Mouse (Mus musculus): ENCODE measurements around the gene Krtap9-1. TPM values are rescaled to one million over a fixed set of nuclear protein-coding genes. Genes with fewer than 3 reads are reported as not detected.

The Krtap9-1 gene
- polyA plus RNA-seq (2014; fragmentation: Illumina TruSeq; extraction: RNeasy Lipid Tissue Mini Kit (QIAGEN cat#74804); ENCODE audit: low read depth, low replicate concordance), result not detected

DNA sequence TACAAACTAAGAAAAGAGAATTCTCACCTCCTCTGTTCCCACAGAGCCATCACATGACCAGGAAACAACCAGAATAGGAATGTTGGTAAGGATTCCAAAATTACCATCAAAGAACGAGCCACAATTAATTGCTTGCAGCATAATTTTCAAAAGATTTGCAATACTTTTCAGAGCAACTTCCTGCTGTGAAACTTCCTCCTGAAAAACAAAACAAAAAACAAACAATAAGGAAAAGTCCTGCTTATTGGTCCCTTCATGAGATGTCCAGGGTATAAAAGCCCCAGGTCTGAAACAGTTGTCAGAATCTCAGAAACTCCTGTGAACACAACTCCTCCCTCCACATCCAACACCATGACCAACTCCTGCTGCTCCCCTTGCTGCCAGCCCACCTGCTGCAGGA is at the start of gene Krtap9-1:
Gene Krtap9-1, plus strand, starts transcription at position 301 of the 400 bp plus-strand sequence.

DNA sequence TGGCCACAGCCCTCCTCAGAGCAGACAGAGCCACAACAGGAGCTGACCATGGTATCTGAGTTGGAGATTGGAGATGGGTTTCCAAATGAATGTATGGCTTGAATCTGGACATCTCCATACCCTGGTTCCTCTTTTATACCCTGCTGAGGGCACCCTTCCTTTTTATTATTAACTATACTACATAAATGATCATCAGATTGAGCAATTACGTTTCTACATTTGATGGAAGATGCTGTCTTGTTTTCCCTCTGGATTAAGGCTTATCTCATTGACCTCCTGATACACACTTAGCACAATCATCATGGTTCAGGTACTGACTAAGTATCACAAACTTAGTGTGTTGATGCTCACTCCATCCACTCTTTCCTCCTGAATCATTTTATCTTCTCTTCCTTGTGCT is 35.2 kb upstream of the Krtap9-1 start, which contains the start of gene 2300003K06Rik:
Gene 2300003K06Rik, minus strand, starts transcription at position 101 of the 400 bp plus-strand sequence.

DNA sequence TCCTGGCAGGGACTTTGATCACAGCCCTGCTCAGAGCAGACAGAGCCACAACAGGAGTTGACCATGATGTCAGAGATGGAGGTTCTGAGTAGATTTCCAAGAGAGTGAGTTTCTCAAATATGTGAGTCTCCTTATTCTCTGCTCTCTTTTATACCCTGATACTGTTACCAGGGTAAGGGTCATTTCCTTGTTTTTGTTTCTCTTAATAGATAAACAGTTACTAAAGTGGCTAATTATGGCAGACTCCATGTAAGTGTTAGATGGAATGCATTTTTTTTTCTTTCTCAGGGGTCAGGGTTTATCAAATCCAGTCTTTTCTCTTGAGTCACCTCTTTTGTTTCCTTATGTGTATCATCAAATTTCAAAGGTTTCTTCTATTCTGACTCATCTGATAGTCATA is 21.7 kb upstream of the Krtap9-1 start, which contains the start of gene Krtap4-16:
Gene Krtap4-16, minus strand, starts transcription at position 101 of the 400 bp plus-strand sequence.

DNA sequence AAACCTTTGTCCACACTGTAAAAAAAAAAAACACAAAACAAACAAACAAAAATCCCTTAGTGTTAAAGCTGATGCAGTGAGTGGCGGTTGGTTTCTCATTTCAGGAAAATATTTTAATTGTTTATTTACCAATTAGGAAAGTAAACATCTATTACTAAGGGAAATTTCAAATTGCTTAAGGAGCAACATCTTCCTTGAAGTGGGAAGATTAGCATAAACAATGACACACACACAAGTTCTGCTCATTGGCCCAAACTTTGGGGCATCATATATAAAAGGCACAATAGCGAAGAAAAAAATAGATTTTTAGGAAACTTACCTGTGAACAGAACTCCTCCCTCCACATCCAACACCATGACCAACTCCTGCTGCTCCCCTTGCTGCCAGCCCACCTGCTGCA is 15.6 kb upstream of the Krtap9-1 start, which contains the start of gene Gm11568:
Gene Gm11568, plus strand, starts transcription at position 301 of the 400 bp plus-strand sequence.

DNA sequence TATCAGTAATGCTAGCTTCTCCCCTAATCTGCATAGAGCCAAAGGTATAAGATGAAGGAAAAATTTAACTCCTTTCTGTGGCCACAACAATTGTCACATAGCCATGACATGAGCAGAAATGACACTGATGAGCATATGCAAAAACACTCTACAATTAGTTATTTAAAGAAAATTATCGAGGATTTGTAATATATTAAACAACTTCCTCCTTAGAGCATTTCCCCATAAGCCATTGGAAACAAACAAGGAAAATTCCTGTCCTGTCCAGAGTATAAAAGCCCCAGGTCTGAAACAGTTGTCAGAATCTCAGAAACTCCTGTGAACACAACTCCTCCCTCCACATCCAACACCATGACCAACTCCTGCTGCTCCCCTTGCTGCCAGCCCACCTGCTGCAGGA is 9.0 kb upstream of the Krtap9-1 start, which contains the start of gene Gm11559:
Gene Gm11559, plus strand, starts transcription at position 301 of the 400 bp plus-strand sequence.

GRCm38 (mm10) chr11:99878887-99879286 is 5.7 kb downstream of the Krtap9-1 start, which contains the start of gene Gm11567:
TSS of gene Gm11567 (plus strand) at chr11:99879187.

DNA sequence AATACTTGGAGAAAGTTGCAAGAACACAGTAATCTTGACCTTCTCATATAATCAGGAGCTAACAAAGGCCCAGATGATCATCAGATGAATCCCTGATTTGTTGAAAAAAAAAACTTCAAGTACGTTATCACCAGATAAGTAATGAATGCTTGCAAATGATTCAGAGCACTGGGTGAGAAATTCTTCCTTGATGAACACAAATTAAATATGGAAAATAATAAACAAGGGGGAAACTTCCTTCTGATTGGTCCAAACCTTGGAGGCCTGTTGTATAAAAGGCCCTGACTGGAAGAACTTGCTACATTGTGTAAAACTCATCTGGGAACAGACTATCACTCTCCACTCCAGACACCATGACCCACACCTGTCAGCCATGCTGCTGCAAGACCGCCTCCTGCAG is 34.4 kb downstream of the Krtap9-1 start, which contains the start of gene Krtap31-1:
Gene Krtap31-1, plus strand, starts transcription at position 301 of the 400 bp plus-strand sequence.

GRCm38 (mm10) chr11:99914451-99914850 is 41.3 kb downstream of the Krtap9-1 start, which contains the start of gene Gm11565:
TSS of gene Gm11565 (plus strand) at chr11:99914751.

Other genes starting within 250 kb of the Krtap9-1 start
- not detected for gene Krtap4-1, start 245.2 kb upstream of the Krtap9-1 start, polyA plus RNA-seq (2014; fragmentation: Illumina TruSeq; extraction: RNeasy Lipid Tissue Mini Kit (QIAGEN cat#74804); ENCODE audit: low read depth, low replicate concordance)
- gene Krtap4-2, start 238.3 kb upstream of the Krtap9-1 start, polyA plus RNA-seq (2014; fragmentation: Illumina TruSeq; extraction: RNeasy Lipid Tissue Mini Kit (QIAGEN cat#74804); ENCODE audit: low read depth, low replicate concordance), result not detected
- not detected for gene Krtap4-7, start 229.3 kb upstream of the Krtap9-1 start, polyA plus RNA-seq (2014; fragmentation: Illumina TruSeq; extraction: RNeasy Lipid Tissue Mini Kit (QIAGEN cat#74804); ENCODE audit: low read depth, low replicate concordance)
- gene Gm11555, start 223.2 kb upstream of the Krtap9-1 start, polyA plus RNA-seq (2014; fragmentation: Illumina TruSeq; extraction: RNeasy Lipid Tissue Mini Kit (QIAGEN cat#74804); ENCODE audit: low read depth, low replicate concordance), result not detected
- gene Gm11563, start 214.4 kb upstream of the Krtap9-1 start, polyA plus RNA-seq (2014; fragmentation: Illumina TruSeq; extraction: RNeasy Lipid Tissue Mini Kit (QIAGEN cat#74804); ENCODE audit: low read depth, low replicate concordance), result not detected
- gene Krtap4-6, start 207.4 kb upstream of the Krtap9-1 start, polyA plus RNA-seq (2014; fragmentation: Illumina TruSeq; extraction: RNeasy Lipid Tissue Mini Kit (QIAGEN cat#74804); ENCODE audit: low read depth, low replicate concordance), result not detected
- not detected for gene Gm14190, start 182.6 kb upstream of the Krtap9-1 start, polyA plus RNA-seq (2014; fragmentation: Illumina TruSeq; extraction: RNeasy Lipid Tissue Mini Kit (QIAGEN cat#74804); ENCODE audit: low read depth, low replicate concordance)
- gene Gm14180, start 139.1 kb upstream of the Krtap9-1 start, polyA plus RNA-seq (2014; fragmentation: Illumina TruSeq; extraction: RNeasy Lipid Tissue Mini Kit (QIAGEN cat#74804); ENCODE audit: low read depth, low replicate concordance), result not detected
- gene Gm11595, start 100.5 kb upstream of the Krtap9-1 start, polyA plus RNA-seq (2014; fragmentation: Illumina TruSeq; extraction: RNeasy Lipid Tissue Mini Kit (QIAGEN cat#74804); ENCODE audit: low read depth, low replicate concordance), result not detected
- gene Krtap4-8, start 92.7 kb upstream of the Krtap9-1 start, polyA plus RNA-seq (2014; fragmentation: Illumina TruSeq; extraction: RNeasy Lipid Tissue Mini Kit (QIAGEN cat#74804); ENCODE audit: low read depth, low replicate concordance), result not detected
- gene Krtap4-9, start 88.2 kb upstream of the Krtap9-1 start, polyA plus RNA-seq (2014; fragmentation: Illumina TruSeq; extraction: RNeasy Lipid Tissue Mini Kit (QIAGEN cat#74804); ENCODE audit: low read depth, low replicate concordance), result not detected
- not detected for gene Gm11596, start 79.9 kb upstream of the Krtap9-1 start, polyA plus RNA-seq (2014; fragmentation: Illumina TruSeq; extraction: RNeasy Lipid Tissue Mini Kit (QIAGEN cat#74804); ENCODE audit: low read depth, low replicate concordance)
- not detected for gene Gm11569, start 74.5 kb upstream of the Krtap9-1 start, polyA plus RNA-seq (2014; fragmentation: Illumina TruSeq; extraction: RNeasy Lipid Tissue Mini Kit (QIAGEN cat#74804); ENCODE audit: low read depth, low replicate concordance)
- not detected for gene Gm11554, start 68.9 kb upstream of the Krtap9-1 start, polyA plus RNA-seq (2014; fragmentation: Illumina TruSeq; extraction: RNeasy Lipid Tissue Mini Kit (QIAGEN cat#74804); ENCODE audit: low read depth, low replicate concordance)
- not detected for gene Krtap4-13, start 63.5 kb upstream of the Krtap9-1 start, polyA plus RNA-seq (2014; fragmentation: Illumina TruSeq; extraction: RNeasy Lipid Tissue Mini Kit (QIAGEN cat#74804); ENCODE audit: low read depth, low replicate concordance)
- gene Gm11564, start 57.7 kb upstream of the Krtap9-1 start, polyA plus RNA-seq (2014; fragmentation: Illumina TruSeq; extraction: RNeasy Lipid Tissue Mini Kit (QIAGEN cat#74804); ENCODE audit: low read depth, low replicate concordance), result not detected
- not detected for gene 2300003K06Rik, start 35.3 kb upstream of the Krtap9-1 start, polyA plus RNA-seq (2014; fragmentation: Illumina TruSeq; extraction: RNeasy Lipid Tissue Mini Kit (QIAGEN cat#74804); ENCODE audit: low read depth, low replicate concordance)
- not detected for gene Krtap4-16, start 21.8 kb upstream of the Krtap9-1 start, polyA plus RNA-seq (2014; fragmentation: Illumina TruSeq; extraction: RNeasy Lipid Tissue Mini Kit (QIAGEN cat#74804); ENCODE audit: low read depth, low replicate concordance)
- gene Gm11568, start 15.5 kb upstream of the Krtap9-1 start, polyA plus RNA-seq (2014; fragmentation: Illumina TruSeq; extraction: RNeasy Lipid Tissue Mini Kit (QIAGEN cat#74804); ENCODE audit: low read depth, low replicate concordance), result not detected
- gene Gm11559, start 8.9 kb upstream of the Krtap9-1 start, polyA plus RNA-seq (2014; fragmentation: Illumina TruSeq; extraction: RNeasy Lipid Tissue Mini Kit (QIAGEN cat#74804); ENCODE audit: low read depth, low replicate concordance), result not detected
- not detected for gene Gm11567, start 5.8 kb downstream of the Krtap9-1 start, polyA plus RNA-seq (2014; fragmentation: Illumina TruSeq; extraction: RNeasy Lipid Tissue Mini Kit (QIAGEN cat#74804); ENCODE audit: low read depth, low replicate concordance)
- not detected for gene Krtap31-1, start 34.5 kb downstream of the Krtap9-1 start, polyA plus RNA-seq (2014; fragmentation: Illumina TruSeq; extraction: RNeasy Lipid Tissue Mini Kit (QIAGEN cat#74804); ENCODE audit: low read depth, low replicate concordance)
- not detected for gene Gm11565, start 41.4 kb downstream of the Krtap9-1 start, polyA plus RNA-seq (2014; fragmentation: Illumina TruSeq; extraction: RNeasy Lipid Tissue Mini Kit (QIAGEN cat#74804); ENCODE audit: low read depth, low replicate concordance)
- not detected for gene Krtap31-2, start 62.9 kb downstream of the Krtap9-1 start, polyA plus RNA-seq (2014; fragmentation: Illumina TruSeq; extraction: RNeasy Lipid Tissue Mini Kit (QIAGEN cat#74804); ENCODE audit: low read depth, low replicate concordance)
- not detected for gene Krtap9-5, start 75.1 kb downstream of the Krtap9-1 start, polyA plus RNA-seq (2014; fragmentation: Illumina TruSeq; extraction: RNeasy Lipid Tissue Mini Kit (QIAGEN cat#74804); ENCODE audit: low read depth, low replicate concordance)
- not detected for gene Krtap29-1, start 105.7 kb downstream of the Krtap9-1 start, polyA plus RNA-seq (2014; fragmentation: Illumina TruSeq; extraction: RNeasy Lipid Tissue Mini Kit (QIAGEN cat#74804); ENCODE audit: low read depth, low replicate concordance)
- not detected for gene Krtap16-1, start 113.2 kb downstream of the Krtap9-1 start, polyA plus RNA-seq (2014; fragmentation: Illumina TruSeq; extraction: RNeasy Lipid Tissue Mini Kit (QIAGEN cat#74804); ENCODE audit: low read depth, low replicate concordance)
- gene Krtap17-1, start 120.6 kb downstream of the Krtap9-1 start, polyA plus RNA-seq (2014; fragmentation: Illumina TruSeq; extraction: RNeasy Lipid Tissue Mini Kit (QIAGEN cat#74804); ENCODE audit: low read depth, low replicate concordance), result not detected
- not detected for gene Krt33a, start 142.8 kb downstream of the Krtap9-1 start, polyA plus RNA-seq (2014; fragmentation: Illumina TruSeq; extraction: RNeasy Lipid Tissue Mini Kit (QIAGEN cat#74804); ENCODE audit: low read depth, low replicate concordance)
- not detected for gene Krt33b, start 156.5 kb downstream of the Krtap9-1 start, polyA plus RNA-seq (2014; fragmentation: Illumina TruSeq; extraction: RNeasy Lipid Tissue Mini Kit (QIAGEN cat#74804); ENCODE audit: low read depth, low replicate concordance)
- gene Krt34, start 168.2 kb downstream of the Krtap9-1 start, polyA plus RNA-seq (2014; fragmentation: Illumina TruSeq; extraction: RNeasy Lipid Tissue Mini Kit (QIAGEN cat#74804); ENCODE audit: low read depth, low replicate concordance), result not detected
- gene Krt31, start 177.2 kb downstream of the Krtap9-1 start, polyA plus RNA-seq (2014; fragmentation: Illumina TruSeq; extraction: RNeasy Lipid Tissue Mini Kit (QIAGEN cat#74804); ENCODE audit: low read depth, low replicate concordance), result not detected
- not detected for gene Krt32, start 214.8 kb downstream of the Krtap9-1 start, polyA plus RNA-seq (2014; fragmentation: Illumina TruSeq; extraction: RNeasy Lipid Tissue Mini Kit (QIAGEN cat#74804); ENCODE audit: low read depth, low replicate concordance)
- not detected for gene Krt35, start 222.9 kb downstream of the Krtap9-1 start, polyA plus RNA-seq (2014; fragmentation: Illumina TruSeq; extraction: RNeasy Lipid Tissue Mini Kit (QIAGEN cat#74804); ENCODE audit: low read depth, low replicate concordance)
- not detected for gene Krt36, start 232.2 kb downstream of the Krtap9-1 start, polyA plus RNA-seq (2014; fragmentation: Illumina TruSeq; extraction: RNeasy Lipid Tissue Mini Kit (QIAGEN cat#74804); ENCODE audit: low read depth, low replicate concordance)
- gene Krt13, start 248.2 kb downstream of the Krtap9-1 start, polyA plus RNA-seq (2014; fragmentation: Illumina TruSeq; extraction: RNeasy Lipid Tissue Mini Kit (QIAGEN cat#74804); ENCODE audit: low read depth, low replicate concordance), result not detected

Measured in adrenal gland, adult 10 weeks (tissue).